Mouse (Mus musculus): ENCODE data around the gene Pkp1. TPM values are rescaled to one million over a fixed set of nuclear protein-coding genes. Genes with fewer than 3 reads are reported as not detected.
A peak's percentile ranks its signal among the peaks of the same experiment; 100 is the strongest.

The Pkp1 gene
- polyA plus RNA-seq, 1 experiment from 2014 or later: 0.19 TPM

GRCm38 (mm10) chr1:135865518-135866194 lies 53.4 kb downstream of the Pkp1 start:
- no peaks in the 10 kb centered on the region for H3K36me3 ChIP-seq
- H3K4me2 ChIP-seq: no peak overlapping the region
- no peak overlapping the region for H3K27ac ChIP-seq (replicated peaks)
- H3K9ac ChIP-seq: no peak overlapping the region
- H3K9me3 ChIP-seq: no peaks in the 10 kb centered on the region
- 54% methylated on average over 19 of the region's 19 CpGs for WGBS
- H3K4me3 ChIP-seq: no peak overlapping the region
- H3K27me3 ChIP-seq: no peaks in the 10 kb centered on the region
- no peaks in the 10 kb centered on the region for H3K4me1 ChIP-seq (replicated peaks)
- peak; percentile 86 for ATAC-seq (ENCODE audit: low FRiP score, low read depth)

- no peaks in the 10 kb centered on the region for H3K36me3 ChIP-seq
- WGBS: 88% methylated on average over 6 of the region's 6 CpGs
- no peak overlapping the region for H3K4me3 ChIP-seq
- no peaks in the 10 kb centered on the region for H3K27me3 ChIP-seq
- H3K27ac ChIP-seq (replicated peaks): no peak overlapping the region
- no peak overlapping the region for H3K4me2 ChIP-seq
- no peak for ATAC-seq (ENCODE audit: low FRiP score, low read depth)
- H3K9me3 ChIP-seq: no peaks in the 10 kb centered on the region
- no peak overlapping the region for H3K9ac ChIP-seq
- no peaks in the 10 kb centered on the region for H3K4me1 ChIP-seq (replicated peaks)
Measured at GRCm38 (mm10) chr1:135864830-135865229, 54.2 kb downstream of the Pkp1 start.

- H3K36me3 ChIP-seq: no peaks in the 10 kb centered on the region
- H3K4me1 ChIP-seq (replicated peaks): no peaks in the 10 kb centered on the region
- no peak overlapping the region for H3K4me2 ChIP-seq
- no peak overlapping the region for H3K27ac ChIP-seq (replicated peaks)
- no peak overlapping the region for H3K4me3 ChIP-seq
- H3K27me3 ChIP-seq: no peaks in the 10 kb centered on the region
- WGBS: 88% methylated on average over 9 of the region's 9 CpGs
- H3K9me3 ChIP-seq: no peaks in the 10 kb centered on the region
- no peak for ATAC-seq (ENCODE audit: low FRiP score, low read depth)
- no peak overlapping the region for H3K9ac ChIP-seq
Measured at GRCm38 (mm10) chr1:135863786-135864335, 55.1 kb downstream of the Pkp1 start.

- no peak overlapping the region for H3K27ac ChIP-seq (replicated peaks)
- H3K9ac ChIP-seq: no peak overlapping the region
- 90% methylated on average over 5 of the region's 5 CpGs for WGBS
- no peaks in the 10 kb centered on the region for H3K4me1 ChIP-seq (replicated peaks)
- H3K9me3 ChIP-seq: no peaks in the 10 kb centered on the region
- H3K4me2 ChIP-seq: no peak overlapping the region
- no peaks in the 10 kb centered on the region for H3K36me3 ChIP-seq
- no peak overlapping the region for H3K4me3 ChIP-seq
- H3K27me3 ChIP-seq: no peaks in the 10 kb centered on the region
- ATAC-seq (ENCODE audit: low FRiP score, low read depth): no peak
Measured at GRCm38 (mm10) chr1:135862561-135862960, 56.4 kb downstream of the Pkp1 start.

- WGBS: 73% methylated on average over 9 of the region's 9 CpGs
Measured at GRCm38 (mm10) chr1:135861980-135862552, 56.9 kb downstream of the Pkp1 start.

GRCm38 (mm10) chr1:135861091-135861490 lies 57.9 kb downstream of the Pkp1 start:
- Histone ChIP-seq H3K36me3 (no peaks in the 10 kb centered on the region), H3K27ac (replicated peaks) (no peak overlapping the region), H3K4me1 (replicated peaks) (no peaks in the 10 kb centered on the region), H3K4me3 (no peak overlapping the region), H3K27me3 (no peaks in the 10 kb centered on the region), H3K4me2 (no peak overlapping the region), H3K9me3 (no peaks in the 10 kb centered on the region), H3K9ac (no peak overlapping the region)
- no peak for ATAC-seq (ENCODE audit: low FRiP score, low read depth)
- 89% methylated on average over 5 of the region's 5 CpGs for WGBS

More at GRCm38 (mm10) chr1:135861980-135862552, 56.9 kb downstream of the Pkp1 start:
- H3K36me3 ChIP-seq: no peaks in the 10 kb centered on the region
- no peak overlapping the region for H3K4me2 ChIP-seq
- no peak for ATAC-seq (ENCODE audit: low FRiP score, low read depth)
- H3K27ac ChIP-seq (replicated peaks): no peak overlapping the region
- H3K4me1 ChIP-seq (replicated peaks): no peaks in the 10 kb centered on the region
- no peak overlapping the region for H3K4me3 ChIP-seq
- H3K27me3 ChIP-seq: no peaks in the 10 kb centered on the region
- H3K9me3 ChIP-seq: no peaks in the 10 kb centered on the region
- H3K9ac ChIP-seq: no peak overlapping the region

GRCm38 (mm10) chr1:135858533-135858932 lies 60.5 kb downstream of the Pkp1 start:
- H3K4me3 ChIP-seq: no peak overlapping the region
- H3K9me3 ChIP-seq: no peaks in the 10 kb centered on the region
- H3K27ac ChIP-seq (replicated peaks): no peak overlapping the region
- H3K4me2 ChIP-seq: no peak overlapping the region
- H3K4me1 ChIP-seq (replicated peaks): no peaks in the 10 kb centered on the region
- H3K36me3 ChIP-seq: no peaks in the 10 kb centered on the region
- H3K27me3 ChIP-seq: no peaks in the 10 kb centered on the region
- no peak for ATAC-seq (ENCODE audit: low FRiP score, low read depth)
- 95% methylated on average over 7 of the region's 7 CpGs for WGBS
- no peak overlapping the region for H3K9ac ChIP-seq

GRCm38 (mm10) chr1:135857137-135857775 lies 61.8 kb downstream of the Pkp1 start:
- Histone ChIP-seq H3K27me3 (no peaks in the 10 kb centered on the region), H3K27ac (replicated peaks) (no peak overlapping the region), H3K4me3 (no peak overlapping the region), H3K4me1 (replicated peaks) (peaks cover 8% of the 10 kb centered on the region), H3K4me2 (no peak overlapping the region), H3K9ac (no peak overlapping the region), H3K36me3 (no peaks in the 10 kb centered on the region), H3K9me3 (no peaks in the 10 kb centered on the region)
- 64% methylated on average over 11 of the region's 11 CpGs for WGBS
- ATAC-seq (ENCODE audit: low FRiP score, low read depth): no peak

GRCm38 (mm10) chr1:135856070-135856469 lies 62.9 kb downstream of the Pkp1 start:
- no peak overlapping the region for H3K9ac ChIP-seq
- no peak overlapping the region for H3K4me3 ChIP-seq
- H3K4me2 ChIP-seq: no peak overlapping the region
- ATAC-seq (ENCODE audit: low FRiP score, low read depth): no peak
- H3K27ac ChIP-seq (replicated peaks): no peak overlapping the region
- peaks cover 15% of the 10 kb centered on the region for H3K4me1 ChIP-seq (replicated peaks)
- H3K9me3 ChIP-seq: no peaks in the 10 kb centered on the region
- 92% methylated on average over 4 of the region's 4 CpGs for WGBS
- no peaks in the 10 kb centered on the region for H3K36me3 ChIP-seq
- H3K27me3 ChIP-seq: no peaks in the 10 kb centered on the region

- no peak overlapping the region for H3K4me2 ChIP-seq
- H3K9me3 ChIP-seq: no peaks in the 10 kb centered on the region
- WGBS: 96% methylated on average over 1 of the region's 1 CpGs
- peaks cover 15% of the 10 kb centered on the region for H3K4me1 ChIP-seq (replicated peaks)
- H3K27me3 ChIP-seq: no peaks in the 10 kb centered on the region
- H3K4me3 ChIP-seq: no peak overlapping the region
- ATAC-seq (ENCODE audit: low FRiP score, low read depth): no peak
- H3K27ac ChIP-seq (replicated peaks): no peak overlapping the region
- no peak overlapping the region for H3K9ac ChIP-seq
- H3K36me3 ChIP-seq: no peaks in the 10 kb centered on the region
Measured at GRCm38 (mm10) chr1:135855344-135855687, 63.7 kb downstream of the Pkp1 start.

- 88% methylated on average over 6 of the region's 6 CpGs for WGBS
- H3K9me3 ChIP-seq: no peaks in the 10 kb centered on the region
- ATAC-seq (ENCODE audit: low FRiP score, low read depth): no peak
- no peak overlapping the region for H3K4me2 ChIP-seq
- H3K9ac ChIP-seq: no peak overlapping the region
- no peaks in the 10 kb centered on the region for H3K36me3 ChIP-seq
- H3K4me1 ChIP-seq (replicated peaks): peaks cover 15% of the 10 kb centered on the region
- H3K4me3 ChIP-seq: no peak overlapping the region
- no peak overlapping the region for H3K27ac ChIP-seq (replicated peaks)
- no peaks in the 10 kb centered on the region for H3K27me3 ChIP-seq
Measured at GRCm38 (mm10) chr1:135854591-135855343, 64.2 kb downstream of the Pkp1 start.

GRCm38 (mm10) chr1:135853200-135853599 lies 65.8 kb downstream of the Pkp1 start:
- peaks cover 15% of the 10 kb centered on the region for H3K4me1 ChIP-seq (replicated peaks)

More at GRCm38 (mm10) chr1:135853200-135853599, 65.8 kb downstream of the Pkp1 start:
- H3K9me3 ChIP-seq: no peaks in the 10 kb centered on the region
- no peak for ATAC-seq (ENCODE audit: low FRiP score, low read depth)
- H3K4me3 ChIP-seq: no peak overlapping the region
- no peak overlapping the region for H3K9ac ChIP-seq
- H3K4me2 ChIP-seq: no peak overlapping the region
- no peaks in the 10 kb centered on the region for H3K27me3 ChIP-seq
- H3K36me3 ChIP-seq: no peaks in the 10 kb centered on the region
- H3K27ac ChIP-seq (replicated peaks): no peak overlapping the region
- 89% methylated on average over 4 of the region's 4 CpGs for WGBS
